Mouse (Mus musculus) G1E (cell line): ENCODE measurements at regions not wholly inside any gene's neighbourhood (a gene's known extent, or its start where the extent isn't known, plus 50 kb on each side); places are given as distances from the start of the nearest gene placed in this dataset.

Experiments used
- CTCF ChIP-seq: IDR thresholded peaks from 2 replicates; pipeline ENCODE4 v1.5.1; 2012; ENCODE audit warnings: low read depth, low read length, inconsistent platforms, mixed read lengths
- GATA1 ChIP-seq: IDR thresholded peaks from 2 replicates; pipeline ENCODE4 v1.6.1; 2012; ENCODE audit warnings: borderline replicate concordance, low read length, inconsistent platforms, mixed read lengths
- TAL1 ChIP-seq: conservative IDR thresholded peaks from 2 replicates; pipeline ENCODE4 v1.6.1; 2012; ENCODE audit warnings: low read depth, low read length, inconsistent platforms, mixed read lengths

- no peak for TF ChIP-seq CTCF
- TF ChIP-seq GATA1: no peak
- TF ChIP-seq TAL1: no peak
Observed at GRCm38 (mm10) chr1:76167486-76167885, 621.4 kb downstream of the Slc4a3 start.
